Mouse (Mus musculus) E14TG2a.4 (cell line): Measurements from ENCODE around the gene Lhfpl3.

Source experiments
- CTCF ChIP-seq: conservative IDR thresholded peaks from 2 replicates; pipeline ENCODE4 v1.5.1; 2014; ENCODE audit warnings: low read length
- NANOG ChIP-seq: IDR thresholded peaks from 2 replicates; pipeline ENCODE4 v1.6.1; 2014; ENCODE audit warnings: borderline replicate concordance, low read length, mixed read lengths

DNA sequence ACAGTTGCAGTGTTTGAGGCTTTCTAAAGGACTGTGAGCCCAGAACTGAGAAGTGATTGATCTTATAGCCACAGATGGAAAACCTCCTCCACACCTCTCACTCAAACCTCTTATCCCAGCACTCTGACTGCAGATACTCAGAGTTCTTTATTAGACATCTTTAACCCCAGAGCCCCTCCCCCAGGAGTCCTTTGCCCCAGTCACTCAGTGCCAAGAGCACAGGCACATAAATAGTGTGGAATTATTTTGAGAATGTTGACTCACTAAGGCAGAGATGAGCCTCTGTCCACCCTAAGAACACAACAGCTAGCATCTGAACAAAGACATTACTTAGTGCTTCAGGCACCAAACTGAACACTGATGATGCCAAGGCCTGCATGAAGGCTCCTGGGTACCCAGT lies 268.1 kb downstream of the Lhfpl3 start:
- TF ChIP-seq CTCF: no peak
- no peak for TF ChIP-seq NANOG
